Mouse (Mus musculus): ENCODE measurements around the gene Large2. TPM values are rescaled to one million over a fixed set of nuclear protein-coding genes. Genes with fewer than 3 reads are reported as not detected.

The Large2 gene
- polyA plus RNA-seq, 1 experiment from 2014 or later = 3.0 TPM

DNA sequence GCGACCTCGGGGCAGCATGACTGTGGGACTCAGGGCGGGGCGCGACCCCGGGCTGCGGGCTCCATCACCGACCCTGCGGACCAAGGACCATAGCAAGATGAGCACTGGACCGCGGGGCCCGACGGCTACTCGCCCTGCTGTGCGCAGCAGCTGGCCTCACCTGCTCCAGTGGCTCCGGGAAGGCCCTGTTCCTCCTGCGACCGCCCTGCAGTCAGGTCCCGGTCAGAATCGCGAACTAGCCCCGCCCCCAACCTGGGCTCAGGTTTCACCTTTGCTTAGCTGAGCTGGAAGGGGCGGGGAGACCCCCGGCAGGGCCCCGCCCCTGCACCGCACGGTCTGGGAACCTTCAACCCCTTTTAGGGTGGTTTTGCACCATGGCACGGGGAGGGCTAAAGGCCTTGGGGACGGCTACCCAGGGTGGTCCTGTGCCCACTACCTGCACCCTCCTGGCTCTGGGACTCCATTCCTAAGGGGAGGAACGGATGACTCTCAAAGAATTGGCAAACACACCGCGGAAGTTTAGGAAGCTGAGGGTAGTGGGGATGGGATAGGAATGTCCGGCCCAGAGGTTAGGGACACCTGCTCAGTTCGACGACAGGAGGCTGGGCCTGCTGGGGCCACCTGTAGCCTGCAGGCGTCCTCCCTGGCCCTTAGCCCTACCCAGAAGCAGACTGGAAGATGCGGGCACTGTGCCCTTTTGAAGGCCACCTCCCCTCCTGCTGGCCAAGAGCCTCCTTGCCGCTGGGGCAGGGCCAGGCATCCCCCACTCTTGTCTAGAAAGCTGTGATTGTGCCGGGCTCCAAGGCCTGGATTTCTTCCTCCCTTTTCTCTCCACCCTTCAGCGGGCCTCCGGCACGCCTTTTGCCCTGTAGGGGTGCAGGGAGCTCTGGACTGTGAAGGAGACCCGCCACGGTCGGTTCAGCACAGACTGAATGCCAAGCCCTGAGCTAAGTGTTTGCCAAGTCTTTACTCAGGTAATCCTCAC is 3.6 kb downstream of the Large2 start:
- no peak overlapping the region for H3K27ac ChIP-seq (ENCODE audit: low read depth, low read length)
- no peak for ATAC-seq (ENCODE audit: insufficient read depth, low FRiP score, low TSS enrichment)

DNA sequence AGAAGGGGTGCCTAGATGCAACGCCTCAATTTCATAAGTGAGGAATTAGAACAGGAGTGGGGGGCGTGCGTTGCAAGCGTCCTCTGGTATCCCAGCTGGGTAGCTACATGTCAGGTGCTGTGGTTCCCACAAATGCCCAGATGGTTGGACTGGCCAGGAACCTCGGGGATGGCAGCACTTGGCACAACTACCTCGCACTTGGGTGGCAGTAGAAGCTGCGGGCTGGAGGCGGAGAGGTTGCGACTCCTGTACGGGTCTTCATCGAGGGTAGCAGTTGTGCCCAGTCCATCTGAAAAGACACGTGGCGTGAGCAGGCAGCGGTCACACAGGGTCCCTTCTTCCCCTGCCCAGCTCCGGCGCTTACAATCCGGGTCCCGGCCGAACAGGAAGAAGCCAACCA is 4.3 kb downstream of the Large2 start:
- Histone ChIP-seq H3K9ac (ENCODE audit: low read length) (peak overlapping the region; percentile 51), H3K4me1 (ENCODE audit: control insufficient read depth, insufficient read depth, low read length) (peaks cover 16% of the 10 kb centered on the region), H3K4me2 (ENCODE audit: low read depth) (peak overlapping the region; percentile 60), H3K9me3 (ENCODE audit: control insufficient read depth, low read length) (no peaks in the 10 kb centered on the region), H3K27ac (ENCODE audit: low read depth, low read length) (no peak overlapping the region), H3K27me3 (ENCODE audit: control insufficient read depth, insufficient read depth, low read length) (peaks cover 9% of the 10 kb centered on the region), H3K36me3 (ENCODE audit: control insufficient read depth, insufficient read depth, low read length) (no peaks in the 10 kb centered on the region), H3K4me3 (ENCODE audit: low read depth, low read length) (peak overlapping the region; percentile 32)
- no peak for ATAC-seq (ENCODE audit: insufficient read depth, low FRiP score, low TSS enrichment)
- 15% methylated on average over 19 of the region's 19 CpGs for WGBS
- DNase-seq (ENCODE audit: low spot score) = no peak

More for the DNA sequence above, 3.6 kb downstream of the Large2 start:
- Histone ChIP-seq H3K9ac (ENCODE audit: low read length) (peak overlapping the region; percentile 51), H3K9me3 (ENCODE audit: control insufficient read depth, low read length) (no peaks in the 10 kb centered on the region), H3K4me1 (ENCODE audit: control insufficient read depth, insufficient read depth, low read length) (peaks cover 19% of the 10 kb centered on the region), H3K27me3 (ENCODE audit: control insufficient read depth, insufficient read depth, low read length) (peaks cover 9% of the 10 kb centered on the region), H3K4me3 (ENCODE audit: low read depth, low read length) (peak overlapping the region; percentile 32), H3K36me3 (ENCODE audit: control insufficient read depth, insufficient read depth, low read length) (no peaks in the 10 kb centered on the region), H3K4me2 (ENCODE audit: low read depth) (peak overlapping the region; percentile 60)
- 3% methylated on average over 43 of the region's 45 CpGs for WGBS
- DNase-seq (ENCODE audit: low spot score) = peak; percentile 65

- DNase-seq (ENCODE audit: low spot score) (no peak), ATAC-seq (ENCODE audit: insufficient read depth, low FRiP score, low TSS enrichment) (no peak)
- no peaks in the 10 kb centered on the region for H3K9me3 ChIP-seq (ENCODE audit: control insufficient read depth, low read length)
- H3K36me3 ChIP-seq (ENCODE audit: control insufficient read depth, insufficient read depth, low read length) = 0 out of 2 replicates have a peak, but pooled peaks cover 2% of the 10 kb centered on the region
- no peak overlapping the region for H3K4me3 ChIP-seq (ENCODE audit: low read depth, low read length)
- no peak overlapping the region for H3K4me2 ChIP-seq (ENCODE audit: low read depth)
- H3K4me1 ChIP-seq (ENCODE audit: control insufficient read depth, insufficient read depth, low read length) = peaks cover 16% of the 10 kb centered on the region
- WGBS = 41% methylated on average over 20 of the region's 20 CpGs
- no peak overlapping the region for H3K27ac ChIP-seq (ENCODE audit: low read depth, low read length)
- H3K9ac ChIP-seq (ENCODE audit: low read length) = no peak overlapping the region
- peaks cover 9% of the 10 kb centered on the region for H3K27me3 ChIP-seq (ENCODE audit: control insufficient read depth, insufficient read depth, low read length)
Observed at GRCm38 (mm10) chr2:92367383-92368029, 7.2 kb downstream of the Large2 start.

DNA sequence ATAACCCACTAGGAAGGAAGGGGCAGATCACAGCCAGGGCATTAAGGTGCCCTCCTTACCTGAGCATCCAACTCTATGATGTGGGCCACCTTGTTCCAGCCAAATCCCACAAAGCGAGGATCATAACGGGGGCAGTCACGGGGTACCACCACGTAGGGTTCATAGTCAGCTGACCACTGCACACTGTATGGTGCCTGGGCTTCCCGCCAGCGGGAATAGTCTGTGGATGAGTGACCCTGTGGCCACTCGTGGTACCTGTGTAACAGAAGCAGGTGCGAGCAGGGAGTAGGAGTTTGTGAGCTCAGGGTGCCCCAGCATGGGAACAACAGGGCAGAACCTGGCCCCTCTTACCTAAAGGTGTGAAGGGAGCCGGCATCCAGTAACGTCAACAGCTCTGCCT is 9.1 kb downstream of the Large2 start:
- Histone ChIP-seq H3K4me2 (ENCODE audit: low read depth) (no peak overlapping the region), H3K36me3 (ENCODE audit: control insufficient read depth, insufficient read depth, low read length) (0 out of 2 replicates have a peak, but pooled peaks cover 2% of the 10 kb centered on the region), H3K27me3 (ENCODE audit: control insufficient read depth, insufficient read depth, low read length) (peaks cover 4% of the 10 kb centered on the region), H3K9me3 (ENCODE audit: control insufficient read depth, low read length) (no peaks in the 10 kb centered on the region), H3K4me1 (ENCODE audit: control insufficient read depth, insufficient read depth, low read length) (no peaks in the 10 kb centered on the region; the same call in 1 of the 2 replicates), H3K9ac (ENCODE audit: low read length) (no peak overlapping the region), H3K27ac (ENCODE audit: low read depth, low read length) (no peak overlapping the region), H3K4me3 (ENCODE audit: low read depth, low read length) (no peak overlapping the region)
- DNase-seq (ENCODE audit: low spot score) (no peak), ATAC-seq (ENCODE audit: insufficient read depth, low FRiP score, low TSS enrichment) (no peak)
- 96% methylated on average over 10 of the region's 10 CpGs for WGBS

GRCm38 (mm10) chr2:92364086-92364485 is 10.6 kb downstream of the Large2 start:
- Histone ChIP-seq H3K27me3 (ENCODE audit: control insufficient read depth, insufficient read depth, low read length) (no peaks in the 10 kb centered on the region), H3K4me2 (ENCODE audit: low read depth) (no peak overlapping the region), H3K9me3 (ENCODE audit: control insufficient read depth, low read length) (no peaks in the 10 kb centered on the region), H3K9ac (ENCODE audit: low read length) (no peak overlapping the region), H3K36me3 (ENCODE audit: control insufficient read depth, insufficient read depth, low read length) (0 out of 2 replicates have a peak, but pooled peaks cover 6% of the 10 kb centered on the region), H3K4me3 (ENCODE audit: low read depth, low read length) (no peak overlapping the region), H3K27ac (ENCODE audit: low read depth, low read length) (no peak overlapping the region), H3K4me1 (ENCODE audit: control insufficient read depth, insufficient read depth, low read length) (no peaks in the 10 kb centered on the region)
- 88% methylated on average over 4 of the region's 4 CpGs for WGBS
- DNase-seq (ENCODE audit: low spot score) = no peak
- ATAC-seq (ENCODE audit: insufficient read depth, low FRiP score, low TSS enrichment) = no peak

- Histone ChIP-seq H3K27ac (ENCODE audit: low read depth, low read length) (no peak overlapping the region), H3K4me3 (ENCODE audit: low read depth, low read length) (no peak overlapping the region), H3K4me1 (ENCODE audit: control insufficient read depth, insufficient read depth, low read length) (no peaks in the 10 kb centered on the region), H3K9me3 (ENCODE audit: control insufficient read depth, low read length) (no peaks in the 10 kb centered on the region), H3K4me2 (ENCODE audit: low read depth) (no peak overlapping the region), H3K36me3 (ENCODE audit: control insufficient read depth, insufficient read depth, low read length) (peaks cover 6% of the 10 kb centered on the region; the same call in 1 of the 2 replicates), H3K9ac (ENCODE audit: low read length) (no peak overlapping the region), H3K27me3 (ENCODE audit: control insufficient read depth, insufficient read depth, low read length) (no peaks in the 10 kb centered on the region)
- no peak for DNase-seq (ENCODE audit: low spot score)
- no peak for ATAC-seq (ENCODE audit: insufficient read depth, low FRiP score, low TSS enrichment)
- WGBS = 93% methylated on average over 6 of the region's 6 CpGs
Observed at GRCm38 (mm10) chr2:92362571-92363228, 12.0 kb downstream of the Large2 start.

DNA sequence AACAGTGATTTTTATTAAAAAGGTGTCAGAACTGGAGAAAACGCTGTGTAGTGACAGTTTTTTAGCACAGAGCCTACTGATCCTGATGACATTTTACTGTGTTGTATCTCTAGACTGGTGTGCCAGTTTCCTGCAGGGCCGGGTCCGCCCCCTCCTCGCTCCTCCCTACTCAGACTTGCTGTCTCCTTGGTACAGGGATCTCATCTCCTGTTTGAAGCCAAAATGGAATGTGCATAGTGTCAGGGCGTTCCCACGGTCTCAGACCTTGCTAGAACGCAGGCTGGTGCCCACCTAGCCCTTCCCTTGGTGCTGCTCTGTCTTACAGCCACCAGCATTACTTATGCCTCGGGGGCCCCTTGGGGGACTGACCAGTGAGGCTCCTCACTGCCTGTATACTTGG is 12.9 kb downstream of the Large2 start:
- H3K4me3 ChIP-seq (ENCODE audit: low read depth, low read length) = no peak overlapping the region
- DNase-seq (ENCODE audit: low spot score) (no peak), ATAC-seq (ENCODE audit: insufficient read depth, low FRiP score, low TSS enrichment) (no peak)
- WGBS = 91% methylated on average over 8 of the region's 8 CpGs
- H3K9ac ChIP-seq (ENCODE audit: low read length) = no peak overlapping the region
- H3K36me3 ChIP-seq (ENCODE audit: control insufficient read depth, insufficient read depth, low read length) = peaks cover 6% of the 10 kb centered on the region; the same call in 1 of the 2 replicates
- no peak overlapping the region for H3K27ac ChIP-seq (ENCODE audit: low read depth, low read length)
- H3K4me2 ChIP-seq (ENCODE audit: low read depth) = no peak overlapping the region
- no peaks in the 10 kb centered on the region for H3K27me3 ChIP-seq (ENCODE audit: control insufficient read depth, insufficient read depth, low read length)
- no peaks in the 10 kb centered on the region for H3K4me1 ChIP-seq (ENCODE audit: control insufficient read depth, insufficient read depth, low read length)
- no peaks in the 10 kb centered on the region for H3K9me3 ChIP-seq (ENCODE audit: control insufficient read depth, low read length)

GRCm38 (mm10) chr2:92360893-92361292 is 13.8 kb downstream of the Large2 start:
- H3K9ac ChIP-seq (ENCODE audit: low read length) = no peak overlapping the region
- WGBS = 33% methylated on average over 11 of the region's 12 CpGs
- H3K27me3 ChIP-seq (ENCODE audit: control insufficient read depth, insufficient read depth, low read length) = no peaks in the 10 kb centered on the region
- DNase-seq (ENCODE audit: low spot score) (peak; percentile 19), ATAC-seq (ENCODE audit: insufficient read depth, low FRiP score, low TSS enrichment) (0 out of 2 replicates have a peak, but pooled peaks have one; percentile 48)
- no peak overlapping the region for H3K4me3 ChIP-seq (ENCODE audit: low read depth, low read length)
- no peaks in the 10 kb centered on the region for H3K4me1 ChIP-seq (ENCODE audit: control insufficient read depth, insufficient read depth, low read length)
- no peak overlapping the region for H3K4me2 ChIP-seq (ENCODE audit: low read depth)
- peaks cover 6% of the 10 kb centered on the region; the same call in 1 of the 2 replicates for H3K36me3 ChIP-seq (ENCODE audit: control insufficient read depth, insufficient read depth, low read length)
- no peak overlapping the region for H3K27ac ChIP-seq (ENCODE audit: low read depth, low read length)
- no peaks in the 10 kb centered on the region for H3K9me3 ChIP-seq (ENCODE audit: control insufficient read depth, low read length)
